Mouse (Mus musculus): Measurements from ENCODE around the gene Pcsk4.
"Not testable (repeated sequence)": the region's sequence is repeated elsewhere in the genome, so short reads cannot be mapped to it uniquely, and the experiment has no call there.

Pcsk4 gene

DNA sequence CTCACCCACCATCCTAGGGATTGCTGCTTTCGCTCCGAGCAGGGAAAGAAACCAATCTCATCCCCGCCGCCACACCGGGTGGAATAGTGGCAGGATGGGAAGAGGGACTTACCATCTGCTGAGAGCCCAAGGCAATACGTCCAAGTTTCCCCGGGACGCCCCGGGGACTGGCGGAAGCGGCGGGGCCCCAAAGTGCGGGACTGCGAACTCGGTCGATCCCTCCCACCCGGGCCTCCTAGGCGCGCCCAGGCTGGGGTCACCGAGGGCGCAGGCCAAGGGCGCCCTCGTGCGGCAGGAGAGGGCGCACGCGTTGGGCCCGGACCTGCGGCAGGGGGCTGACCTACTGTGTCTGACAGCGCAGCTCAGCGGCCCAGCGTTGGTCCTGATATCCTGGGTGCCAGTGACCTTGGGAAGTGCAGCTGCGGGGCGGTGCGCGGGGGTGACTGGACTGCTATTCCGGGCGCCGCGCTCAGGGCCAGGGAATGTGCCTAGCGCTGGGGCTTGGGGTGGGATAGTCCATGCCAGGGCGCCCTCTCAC lies 19.0 kb upstream of the Pcsk4 start, which contains the start of gene Adamtsl5:
Adamtsl5 (minus strand) TSS at position 169 of the 538 bp plus-strand sequence.
- DNase-seq (ENCODE audit: low spot score): peak; percentile 79

DNA sequence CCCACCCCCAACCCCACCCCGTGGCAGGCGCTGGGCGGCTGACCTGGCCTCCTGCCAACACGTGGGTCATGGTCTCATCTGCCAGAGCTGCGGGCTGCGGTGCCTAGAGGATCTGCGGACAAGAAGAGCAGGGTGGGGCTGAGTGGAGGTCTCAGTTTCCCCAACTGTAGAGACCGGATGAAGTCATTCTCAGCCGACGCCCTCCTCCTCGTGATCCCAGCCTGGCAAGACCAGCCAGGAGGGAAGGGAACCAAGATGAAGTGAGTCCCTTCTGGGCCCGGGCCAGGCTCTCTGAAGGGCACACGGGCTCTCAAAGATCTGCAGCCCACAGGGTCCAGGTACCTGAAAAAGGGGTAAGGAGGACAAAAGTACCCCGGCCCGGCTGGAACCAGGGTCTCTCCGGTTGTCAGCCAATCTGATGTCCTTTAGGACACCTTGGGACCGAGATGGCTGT lies 18.2 kb upstream of the Pcsk4 start:
- peak; percentile 64 for DNase-seq (ENCODE audit: low spot score)

- not testable (repeated sequence) for DNase-seq (ENCODE audit: low spot score)
Measured at GRCm38 (mm10) chr10:80345929-80346328, 16.6 kb upstream of the Pcsk4 start.

DNA sequence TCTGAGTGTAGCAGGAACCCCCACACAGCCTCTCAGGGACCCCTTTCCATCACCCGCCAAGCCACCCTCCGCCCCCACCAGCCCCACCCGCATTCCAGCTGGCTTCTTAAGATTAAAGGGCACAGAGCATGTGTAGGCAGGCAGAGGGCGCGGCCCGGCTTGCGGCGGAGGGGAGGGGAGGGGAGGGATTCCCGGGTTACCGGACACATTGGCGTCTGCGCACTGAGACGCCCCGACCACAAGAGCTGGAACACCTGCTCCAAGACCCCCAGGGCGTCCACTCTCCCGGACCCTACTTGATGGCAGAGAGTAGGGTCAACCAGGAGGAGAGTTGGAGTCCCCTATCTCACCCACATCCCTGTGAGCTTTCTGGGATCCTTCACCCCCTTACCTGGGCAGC lies 15.8 kb upstream of the Pcsk4 start:
- no peak for DNase-seq (ENCODE audit: low spot score)

DNA sequence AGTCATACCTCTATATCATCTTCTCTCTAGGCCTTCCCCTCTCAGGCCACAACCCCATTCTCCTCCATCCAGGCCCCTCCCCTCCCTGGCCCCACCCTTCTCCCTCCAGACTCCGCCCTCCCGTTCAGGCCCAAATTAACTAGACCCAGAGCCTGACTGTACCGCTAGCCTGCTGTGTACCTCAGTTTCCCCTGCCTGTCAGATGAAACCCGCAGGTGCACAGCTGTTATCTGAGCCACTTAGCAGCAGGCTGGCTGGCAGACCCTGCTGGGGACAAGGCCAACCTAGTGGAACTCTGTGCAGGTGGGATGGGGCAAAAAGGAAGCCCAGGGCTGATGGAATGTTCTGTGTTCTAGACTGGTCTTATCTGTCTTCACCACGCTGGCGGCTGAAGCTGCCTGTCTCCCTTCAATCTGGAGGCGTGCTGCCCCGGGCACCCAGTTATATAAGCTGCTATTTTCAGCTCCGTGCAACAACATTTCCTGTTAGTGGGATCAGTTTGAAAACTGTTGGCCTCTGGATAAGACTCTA lies 14.9 kb upstream of the Pcsk4 start:
- no peak for DNase-seq (ENCODE audit: low spot score)

DNA sequence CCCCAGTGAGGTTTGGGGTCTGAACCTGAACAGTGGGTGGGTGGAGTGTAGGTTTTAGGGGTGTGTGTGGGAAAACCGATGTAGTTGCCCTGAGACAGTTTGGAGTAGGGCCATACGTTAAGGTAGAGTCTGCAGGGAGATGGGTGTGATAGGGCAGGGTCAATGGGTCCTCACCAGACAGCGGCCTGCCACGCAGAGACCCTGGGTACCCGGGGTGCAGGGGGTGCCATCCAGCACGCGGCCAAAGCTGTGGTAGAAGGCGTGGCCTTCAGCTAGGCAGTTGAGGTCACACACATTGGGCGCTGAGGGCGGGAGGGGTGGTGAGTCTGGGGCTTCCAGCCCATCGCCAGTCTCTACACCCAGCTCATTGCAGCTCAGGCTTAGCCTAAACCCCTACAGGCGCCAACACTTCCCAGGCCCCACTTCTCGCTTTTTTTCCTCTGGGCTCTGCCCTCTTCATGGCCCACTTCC lies 14.2 kb upstream of the Pcsk4 start:
- DNase-seq (ENCODE audit: low spot score): no peak

- DNase-seq (ENCODE audit: low spot score): peak; percentile 76
Measured at GRCm38 (mm10) chr10:80342749-80343424, 13.6 kb upstream of the Pcsk4 start.

- DNase-seq (ENCODE audit: low spot score): no peak
Measured at GRCm38 (mm10) chr10:80342305-80342748, 13.0 kb upstream of the Pcsk4 start.

DNA sequence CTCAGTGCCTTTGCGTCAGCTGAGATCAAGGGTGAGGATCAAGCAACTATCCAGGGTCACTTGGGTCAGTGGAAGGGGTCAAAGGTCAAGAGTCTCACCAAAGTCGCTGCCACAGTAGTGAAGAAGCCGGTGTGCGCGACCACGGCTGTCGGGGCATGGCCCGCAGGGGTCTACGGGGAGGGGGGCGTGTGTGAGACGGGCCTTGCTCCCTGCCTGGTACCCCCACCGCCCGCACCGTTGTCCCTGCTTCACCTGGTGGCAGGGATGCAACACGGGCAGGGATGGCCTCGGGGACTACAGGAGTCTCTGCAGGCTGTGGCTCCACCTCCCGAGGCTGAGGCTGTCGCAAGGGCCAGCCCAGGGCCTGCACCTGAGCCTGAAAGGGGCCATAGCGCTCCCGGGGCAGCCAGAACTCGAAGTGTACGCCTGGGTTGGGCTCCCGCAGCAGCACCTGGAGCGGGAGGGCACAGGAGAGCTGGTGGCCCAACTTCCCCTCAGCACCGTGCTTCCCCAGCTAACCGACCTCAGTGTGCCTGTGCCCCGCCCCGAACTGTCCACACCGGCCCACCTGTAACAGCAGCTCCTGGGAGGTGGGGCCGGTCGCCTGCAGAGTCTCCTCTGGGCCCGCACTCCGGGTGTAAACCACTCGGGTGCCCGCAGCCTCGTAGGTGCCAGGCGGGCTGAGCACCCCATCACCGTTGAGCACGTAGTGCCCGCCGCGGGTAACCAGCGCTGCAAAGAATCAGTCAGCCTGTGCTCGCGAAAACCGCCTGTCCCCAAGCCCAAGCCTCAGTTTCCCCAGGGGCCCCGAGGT lies 12.4 kb upstream of the Pcsk4 start:
- no peak for DNase-seq (ENCODE audit: low spot score)

GRCm38 (mm10) chr10:80341026-80341425 lies 11.7 kb upstream of the Pcsk4 start:
- no peak for DNase-seq (ENCODE audit: low spot score)

DNA sequence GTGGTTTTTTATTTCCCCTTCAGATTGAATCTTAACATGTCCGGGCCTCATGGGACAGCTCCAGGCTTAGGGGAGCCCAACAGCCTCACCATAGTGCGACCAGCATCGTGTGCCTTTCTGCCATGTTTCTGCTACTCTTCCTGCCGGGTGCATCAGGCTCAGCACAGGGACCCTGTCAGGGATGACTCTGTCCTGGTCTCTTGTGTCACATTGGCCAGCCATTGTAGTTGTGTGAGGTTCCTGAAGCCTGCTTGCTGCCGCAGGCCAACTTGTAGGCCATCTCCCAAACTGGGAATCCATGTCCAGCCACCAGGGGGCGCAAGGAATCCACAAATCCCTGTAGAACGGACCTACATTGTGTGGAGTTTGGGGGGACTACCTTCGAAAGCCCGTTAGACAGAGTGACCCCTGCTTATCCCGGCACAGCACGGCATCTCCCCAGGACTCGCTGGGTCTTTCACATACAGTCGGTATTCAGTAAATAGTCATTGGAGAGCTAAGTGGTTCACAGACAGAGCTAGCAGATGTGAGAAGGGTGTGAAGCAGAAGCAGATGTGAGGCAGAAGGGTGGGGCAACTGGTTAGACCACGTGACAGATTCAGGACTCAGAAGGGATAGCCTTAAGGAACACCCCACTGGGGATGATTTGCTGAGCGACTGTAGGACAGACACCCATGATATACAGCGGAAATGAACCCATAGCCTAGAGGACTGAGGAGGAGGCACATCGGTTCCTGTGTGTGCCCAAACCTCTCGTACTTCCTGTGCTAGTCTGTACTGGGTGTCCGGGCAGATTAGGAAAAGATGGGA lies 10.8 kb upstream of the Pcsk4 start:
- peak; percentile 93 for DNase-seq (ENCODE audit: low spot score)

DNA sequence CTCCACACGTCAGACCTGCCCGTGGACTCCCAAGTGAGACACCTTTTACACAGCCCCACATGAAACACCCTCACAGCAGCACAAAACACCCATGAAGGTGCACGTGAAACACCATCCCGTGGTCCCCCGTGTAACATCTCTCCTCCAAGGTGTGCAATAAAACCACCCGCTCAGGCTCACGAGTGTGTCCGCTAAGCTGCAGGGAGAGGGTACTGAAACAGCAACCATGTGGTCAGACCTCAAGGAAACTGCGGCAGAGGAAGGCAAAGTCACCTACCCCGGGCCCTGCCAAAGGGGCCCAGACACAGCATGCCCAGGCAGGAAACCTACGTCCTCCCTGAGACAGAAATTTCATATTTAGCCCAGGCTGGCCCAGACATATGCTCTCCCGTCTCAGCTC lies 7.0 kb upstream of the Pcsk4 start:
- no peak for DNase-seq (ENCODE audit: low spot score)

DNA sequence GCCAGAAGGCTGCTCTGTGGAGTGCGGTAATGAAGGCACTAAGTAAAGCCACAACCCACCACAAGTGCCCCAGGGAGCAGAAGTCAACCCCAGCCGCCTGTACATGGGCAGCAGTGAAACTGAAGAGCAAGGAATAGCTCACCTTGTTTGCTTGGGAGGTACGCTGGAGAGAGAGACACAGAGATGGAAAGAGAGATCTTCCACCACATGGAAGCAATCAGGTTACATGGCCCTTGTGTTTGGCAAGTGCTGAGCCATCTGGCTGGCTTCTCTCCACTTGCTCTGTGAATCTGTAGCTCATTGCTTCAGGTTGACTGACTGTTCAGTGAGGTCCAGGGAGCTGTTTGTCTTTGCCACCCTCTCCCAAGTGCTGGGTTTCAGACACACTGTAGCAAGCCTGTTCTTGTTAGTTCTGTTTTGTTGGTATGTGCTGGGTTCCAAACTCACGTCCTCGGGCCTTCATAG lies 3.3 kb upstream of the Pcsk4 start:
- DNase-seq (ENCODE audit: low spot score): no peak

GRCm38 (mm10) chr10:80331636-80332524 lies 2.6 kb upstream of the Pcsk4 start:
- DNase-seq (ENCODE audit: low spot score): no peak

- DNase-seq (ENCODE audit: low spot score): no peak
Measured at GRCm38 (mm10) chr10:80330888-80331287, 1.6 kb upstream of the Pcsk4 start.

GRCm38 (mm10) chr10:80330084-80330483 lies 786 bp upstream of the Pcsk4 start:
- DNase-seq (ENCODE audit: low spot score): no peak

- no peak for DNase-seq (ENCODE audit: low spot score)
Measured at GRCm38 (mm10) chr10:80325045-80325444, 4.3 kb downstream of the Pcsk4 start.

- no peak for DNase-seq (ENCODE audit: low spot score)
Measured at GRCm38 (mm10) chr10:80324120-80325037, 4.9 kb downstream of the Pcsk4 start.

Measured in testis, postnatal 10 days (tissue).